Mouse (Mus musculus) spleen, adult 2 months (tissue): ENCODE data around the gene Gna14. TPM values are rescaled to one million over a fixed set of nuclear protein-coding genes. Genes with fewer than 3 reads are reported as not detected.

ENCODE experiments used
- DNase-seq, 2 experiments: peaks; one replicate each; pipeline versions ENCODE4 v3.0.0 to v3.0.0-alpha.2; 2012 to 2021; ENCODE audit warnings: low spot score in 2 of 2, low read depth in 1 of 2
- H3K27ac ChIP-seq: fragments of 200-500 bp; 2 replicates; pipeline ENCODE4 v1.5.1; 2012; ENCODE audit warnings: low read length, inconsistent platforms; ENCODE audit not compliant: insufficient read depth
- H3K27me3 ChIP-seq: fragments of 200-500 bp; 2 replicates; pipeline ENCODE4 v1.6.1; 2012; ENCODE audit warnings: mild to moderate bottlenecking, moderate library complexity, low read length, inconsistent platforms; ENCODE audit not compliant: control insufficient read depth, insufficient read depth
- H3K36me3 ChIP-seq: fragments of 200-500 bp; 2 replicates; pipeline ENCODE4 v1.6.1; 2012; ENCODE audit warnings: mild to moderate bottlenecking, low read length, inconsistent platforms; ENCODE audit not compliant: control insufficient read depth, insufficient read depth
- H3K4me1 ChIP-seq: fragments of 200-500 bp; 2 replicates; pipeline ENCODE4 v1.6.1; 2011; ENCODE audit warnings: inconsistent platforms; ENCODE audit not compliant: control insufficient read depth, insufficient read depth, insufficient read length
- H3K4me3 ChIP-seq: fragments of 200-500 bp; 2 replicates; pipeline ENCODE4 v1.5.1; 2011; ENCODE audit warnings: mild to moderate bottlenecking, inconsistent platforms; ENCODE audit not compliant: insufficient read depth, insufficient read length; ENCODE audit errors: extremely low read depth
- CTCF ChIP-seq: fragments of 200-500 bp; IDR thresholded peaks from 2 replicates; pipeline ENCODE4 v1.5.1; 2011; ENCODE audit warnings: mild to moderate bottlenecking, inconsistent platforms; ENCODE audit not compliant: insufficient read depth, insufficient read length, insufficient replicate concordance; ENCODE audit errors: extremely low read depth
- POLR2A ChIP-seq: fragments of 200-500 bp; IDR thresholded peaks from 2 replicates; pipeline ENCODE4 v1.6.1; 2011; ENCODE audit warnings: low read depth, low read length, inconsistent platforms
- WGBS: fragments of 180-500 bp; shearing (Covaris S2); methylation state at CpG from one replicate; pipeline ENCODE4 v1.1.7; 2018; 5-methylcytosine and 5-hydroxymethylcytosine counted together
- polyA plus RNA-seq: library from polyadenylated mRNA; depleted of rRNA; stranded (reverse); fragments of >200 nt; gene quantifications from 2 replicates; pipeline ENCODE4 v1.2.3, GENCODE M21; 2012

The Gna14 gene
- polyA plus RNA-seq, 1 experiment, result 0.74 TPM

DNA sequence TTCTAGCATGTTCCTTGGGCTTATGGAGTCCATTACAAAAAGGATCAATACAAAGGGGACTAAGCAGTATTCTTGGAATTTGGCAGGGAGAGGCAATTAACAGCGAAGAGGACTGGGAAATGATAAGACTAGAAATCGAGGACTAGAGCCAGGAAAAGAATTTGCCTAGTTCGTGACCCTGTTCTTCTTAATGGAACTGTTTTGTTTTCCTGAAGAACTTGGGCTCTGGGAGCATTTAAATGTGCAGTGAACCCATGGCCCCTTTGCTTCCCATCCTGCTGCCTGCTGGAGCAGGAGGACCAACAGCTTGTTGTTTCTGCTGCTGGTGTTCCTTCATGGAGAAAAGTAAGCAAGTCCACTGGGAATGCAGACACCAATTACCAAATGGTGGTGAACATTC lies 15.3 kb downstream of the Gna14 start:
- Histone ChIP-seq H3K4me3 (no peak overlapping the region), H3K4me1 (peaks cover 4% of the 10 kb centered on the region; the same call in 1 of the 2 replicates), H3K27me3 (no peaks in the 10 kb centered on the region), H3K27ac (no peak overlapping the region), H3K36me3 (no peaks in the 10 kb centered on the region)
- no peak for DNase-seq
- TF ChIP-seq POLR2A, result no peak
- TF ChIP-seq CTCF, result no peak
- 85% methylated on average over 3 of the region's 3 CpGs for WGBS

DNA sequence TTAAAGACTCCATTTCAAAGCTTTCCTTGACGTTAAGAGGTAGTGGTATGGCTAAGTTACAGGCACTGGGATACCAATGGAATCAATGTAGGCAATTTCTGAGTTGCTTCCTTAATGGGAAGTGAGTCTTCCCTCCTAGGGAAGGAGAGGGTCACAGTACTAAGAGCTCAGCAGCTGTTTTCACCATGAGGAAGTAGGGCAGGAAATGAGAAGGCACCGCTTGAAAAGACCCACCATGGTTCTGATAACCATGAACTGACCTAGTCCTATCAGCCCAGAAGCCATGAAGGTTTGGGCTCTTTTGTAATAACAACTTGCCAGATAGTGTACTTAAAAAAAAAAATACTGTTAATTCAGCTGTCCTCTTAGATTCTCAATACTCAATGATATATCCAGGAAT lies 20.6 kb downstream of the Gna14 start:
- no peaks in the 10 kb centered on the region for H3K27me3 ChIP-seq
- WGBS, result 14% methylated on average over 2 of the region's 2 CpGs
- H3K4me3 ChIP-seq, result no peak overlapping the region
- peaks cover 2% of the 10 kb centered on the region for H3K4me1 ChIP-seq
- no peaks in the 10 kb centered on the region for H3K36me3 ChIP-seq
- DNase-seq, result no peak
- TF ChIP-seq CTCF, result no peak
- no peak for TF ChIP-seq POLR2A
- H3K27ac ChIP-seq, result no peak overlapping the region

DNA sequence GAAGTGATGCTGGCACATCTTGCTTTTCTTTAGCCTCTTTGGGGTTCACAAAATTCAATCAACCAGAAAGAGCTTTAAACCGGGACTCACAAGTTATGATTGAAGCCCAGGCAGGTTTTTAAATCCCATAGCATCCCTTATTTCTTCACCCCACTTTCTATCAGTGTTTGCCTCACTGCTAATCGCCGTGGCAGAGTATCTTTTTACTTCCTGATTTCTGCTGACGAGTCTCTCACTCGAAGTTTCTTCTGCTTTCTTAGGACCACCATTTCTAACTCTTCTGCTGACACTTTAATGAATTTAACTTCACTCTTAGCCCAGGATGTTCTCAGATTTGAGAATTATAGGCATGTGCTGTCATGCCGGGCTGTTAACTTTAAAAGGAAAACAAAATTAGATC lies 21.6 kb downstream of the Gna14 start:
- H3K27me3 ChIP-seq, result no peaks in the 10 kb centered on the region
- WGBS, result 29% methylated on average over 6 of the region's 6 CpGs
- no peaks in the 10 kb centered on the region for H3K36me3 ChIP-seq
- TF ChIP-seq POLR2A (no peak), CTCF (no peak)
- H3K4me3 ChIP-seq, result no peak overlapping the region
- no peak overlapping the region for H3K27ac ChIP-seq
- peaks cover 2% of the 10 kb centered on the region for H3K4me1 ChIP-seq
- DNase-seq, result no peak

DNA sequence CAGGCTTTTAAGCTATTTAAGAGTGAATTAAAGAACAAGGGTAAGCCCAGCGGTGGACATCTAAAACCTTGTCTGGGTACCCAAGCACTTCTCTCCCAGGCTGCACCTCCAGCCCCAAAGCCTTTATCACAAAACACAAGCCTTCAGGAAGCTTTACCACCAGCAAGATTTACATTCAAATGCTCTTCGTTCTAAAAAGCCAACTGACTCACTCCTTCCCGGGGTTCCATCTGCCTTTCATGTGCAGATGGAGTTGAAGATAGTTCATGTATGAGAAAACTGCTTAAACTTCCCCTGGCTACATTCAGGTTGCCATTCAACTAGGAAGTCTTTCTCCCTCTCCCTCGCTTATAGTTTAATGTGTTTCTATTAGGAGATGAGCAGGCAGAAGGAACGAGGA lies 23.8 kb downstream of the Gna14 start:
- WGBS, result 65% methylated on average over 5 of the region's 5 CpGs
- Histone ChIP-seq H3K4me3 (no peak overlapping the region), H3K36me3 (no peaks in the 10 kb centered on the region), H3K4me1 (peaks cover 2% of the 10 kb centered on the region), H3K27me3 (no peaks in the 10 kb centered on the region), H3K27ac (no peak overlapping the region)
- no peak for DNase-seq
- TF ChIP-seq CTCF (no peak), POLR2A (no peak)

DNA sequence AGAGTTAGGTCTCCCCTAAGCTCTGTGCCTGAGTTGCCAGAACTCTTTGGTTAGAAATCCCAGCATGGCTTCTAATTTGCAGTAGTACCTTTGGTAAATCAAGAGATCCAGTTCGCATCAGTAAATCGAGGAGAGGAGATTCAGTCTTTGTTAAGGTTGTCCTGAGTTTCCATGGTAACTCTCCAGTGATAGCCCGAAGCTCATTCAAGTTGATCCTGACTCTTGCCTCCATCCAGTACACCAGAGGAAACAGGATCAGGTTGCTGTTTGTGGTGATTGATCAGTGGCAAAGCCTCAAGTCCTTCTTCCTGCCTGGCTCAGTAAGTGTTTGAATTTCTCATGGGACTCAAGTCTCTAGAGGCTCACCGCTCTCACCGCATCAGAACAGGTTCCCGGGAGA lies 24.7 kb downstream of the Gna14 start:
- Histone ChIP-seq H3K4me1 (peaks cover 2% of the 10 kb centered on the region), H3K27me3 (no peaks in the 10 kb centered on the region), H3K36me3 (no peaks in the 10 kb centered on the region), H3K27ac (no peak overlapping the region), H3K4me3 (no peak overlapping the region)
- DNase-seq, result no peak
- TF ChIP-seq POLR2A, result no peak
- TF ChIP-seq CTCF, result no peak
- 89% methylated on average over 6 of the region's 6 CpGs for WGBS

DNA sequence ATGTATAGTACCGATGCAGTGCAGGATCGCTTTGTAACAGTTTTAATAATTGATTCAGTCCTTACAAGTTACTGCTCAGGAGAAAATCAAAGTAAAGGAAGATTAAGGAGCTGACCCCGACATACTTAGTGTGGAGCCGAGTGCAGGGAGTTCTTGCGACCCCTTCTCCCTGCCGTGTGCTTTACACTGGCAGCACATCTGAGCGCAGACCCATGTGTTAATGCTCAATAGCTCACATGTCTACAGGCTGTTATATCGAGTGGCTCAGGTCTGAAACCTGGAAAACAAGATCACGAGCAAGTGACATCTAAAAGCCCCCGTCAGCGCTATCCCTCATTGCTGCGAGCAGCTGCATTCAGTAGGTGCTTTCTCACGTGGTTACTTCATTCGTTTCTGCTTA lies 25.3 kb downstream of the Gna14 start:
- WGBS, result 93% methylated on average over 14 of the region's 14 CpGs
- H3K4me3 ChIP-seq, result no peak overlapping the region
- H3K4me1 ChIP-seq, result peaks cover 2% of the 10 kb centered on the region
- no peak for TF ChIP-seq POLR2A
- no peak for TF ChIP-seq CTCF
- no peak for DNase-seq
- no peaks in the 10 kb centered on the region for H3K27me3 ChIP-seq
- no peaks in the 10 kb centered on the region for H3K36me3 ChIP-seq
- no peak overlapping the region for H3K27ac ChIP-seq

DNA sequence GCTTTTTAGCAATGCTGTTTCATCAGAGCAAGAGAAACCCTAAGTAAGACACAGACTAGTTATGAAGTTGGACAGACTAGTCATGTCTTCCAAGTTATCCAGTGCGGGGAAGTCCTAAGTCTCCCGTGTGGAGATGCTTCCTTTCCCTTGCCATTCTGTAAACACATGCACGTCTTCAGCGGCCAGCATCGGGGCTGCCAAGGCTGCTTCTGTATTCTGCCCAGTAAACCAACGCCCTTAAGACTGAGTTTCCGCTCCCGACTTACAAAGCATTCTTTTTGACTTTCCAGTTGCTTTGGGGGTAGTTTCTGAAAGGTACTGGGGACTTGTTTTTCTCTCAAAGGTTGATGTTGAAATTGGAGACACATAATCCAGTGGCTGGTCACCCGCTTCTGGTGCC lies 26.9 kb downstream of the Gna14 start:
- H3K4me3 ChIP-seq, result no peak overlapping the region
- WGBS, result 93% methylated on average over 9 of the region's 9 CpGs
- DNase-seq, result no peak
- no peaks in the 10 kb centered on the region for H3K36me3 ChIP-seq
- no peaks in the 10 kb centered on the region for H3K27me3 ChIP-seq
- no peaks in the 10 kb centered on the region for H3K4me1 ChIP-seq
- TF ChIP-seq CTCF (no peak), POLR2A (no peak)
- H3K27ac ChIP-seq, result no peak overlapping the region
